Mouse (Mus musculus) heart, embryonic 10.5 days (tissue): ENCODE results near the gene Rtkn. TPM values are rescaled to one million over a fixed set of nuclear protein-coding genes. Genes with fewer than 3 reads are reported as not detected.
"Not testable (repeated sequence)": the region's sequence is repeated elsewhere in the genome, so short reads cannot be mapped to it uniquely, and the experiment has no call there.

Source experiments
- DNase-seq: peaks from one replicate; pipeline ENCODE4 v3.0.0-alpha.2; 2017; ENCODE audit warnings: low spot score
- H3K27ac ChIP-seq: fragments of 300-500 bp; sonication (generic); 2 replicates; pipeline ENCODE4 v1.5.1; 2016; ENCODE audit warnings: mild to moderate bottlenecking
- H3K27me3 ChIP-seq: fragments of 300-500 bp; sonication (generic); 2 replicates; pipeline ENCODE4 v1.6.1; 2016; ENCODE audit warnings: mild to moderate bottlenecking; ENCODE audit not compliant: poor library complexity, insufficient read depth, severe bottlenecking
- H3K36me3 ChIP-seq: fragments of 300-500 bp; sonication (generic); 2 replicates; pipeline ENCODE4 v1.6.1; 2016; ENCODE audit warnings: mild to moderate bottlenecking, moderate library complexity
- H3K4me1 ChIP-seq: fragments of 300-500 bp; sonication (generic); 2 replicates; pipeline ENCODE4 v1.6.1; 2016; ENCODE audit warnings: mild to moderate bottlenecking
- H3K4me3 ChIP-seq: fragments of 300-500 bp; sonication (generic); 2 replicates; pipeline ENCODE4 v1.5.1; 2016; ENCODE audit warnings: mild to moderate bottlenecking, moderate library complexity
- H3K9me3 ChIP-seq: fragments of 300-500 bp; sonication (generic); 2 replicates; pipeline ENCODE4 v1.6.1; 2016; ENCODE audit warnings: mild to moderate bottlenecking, moderate library complexity
- WGBS: fragments of 180-500 bp; shearing (Covaris S2); methylation state at CpG from one replicate; pipeline ENCODE4 v1.1.7; 2016; 5-methylcytosine and 5-hydroxymethylcytosine counted together
- polyA plus RNA-seq: library from polyadenylated mRNA; unstranded; fragments of >200 nt; fragmentation: Nextera tagmentation; extraction: Ambion mirVana; gene quantifications from 2 replicates; pipeline ENCODE4 v1.2.1, GENCODE M21; 2016

Gene Rtkn
- polyA plus RNA-seq, 1 experiment from 2014 or later, result 24.4 TPM

DNA sequence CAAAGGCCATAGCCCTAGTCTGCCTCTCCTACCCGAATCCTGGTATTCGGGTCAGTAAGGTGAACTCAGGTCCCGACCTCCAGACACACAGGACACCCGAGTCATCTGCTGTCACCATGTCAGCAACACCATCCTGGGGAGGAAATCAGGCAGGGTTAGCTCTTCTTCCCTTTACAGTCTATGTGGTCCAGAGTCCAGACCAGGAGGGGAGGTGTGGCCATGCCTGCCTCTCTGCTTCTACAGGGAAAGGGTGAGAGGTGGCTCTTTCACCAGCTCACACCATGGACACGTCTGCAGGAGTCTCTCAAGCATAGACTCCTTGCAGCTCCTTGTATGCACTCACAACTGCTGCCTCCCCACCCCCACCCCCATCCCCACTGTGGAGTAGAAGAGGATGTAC, 18.2 kb downstream of the Rtkn start:
- H3K9me3 ChIP-seq, result no peaks in the 10 kb centered on the region
- H3K4me3 ChIP-seq, result no peak overlapping the region
- H3K27me3 ChIP-seq, result peaks cover 24% of the 10 kb centered on the region; the same call in 1 of the 2 replicates
- 70% methylated on average over 5 of the region's 5 CpGs for WGBS
- no peak for DNase-seq
- no peak overlapping the region for H3K27ac ChIP-seq
- H3K4me1 ChIP-seq, result peaks cover 34% of the 10 kb centered on the region
- peaks cover 36% of the 10 kb centered on the region for H3K36me3 ChIP-seq

DNA sequence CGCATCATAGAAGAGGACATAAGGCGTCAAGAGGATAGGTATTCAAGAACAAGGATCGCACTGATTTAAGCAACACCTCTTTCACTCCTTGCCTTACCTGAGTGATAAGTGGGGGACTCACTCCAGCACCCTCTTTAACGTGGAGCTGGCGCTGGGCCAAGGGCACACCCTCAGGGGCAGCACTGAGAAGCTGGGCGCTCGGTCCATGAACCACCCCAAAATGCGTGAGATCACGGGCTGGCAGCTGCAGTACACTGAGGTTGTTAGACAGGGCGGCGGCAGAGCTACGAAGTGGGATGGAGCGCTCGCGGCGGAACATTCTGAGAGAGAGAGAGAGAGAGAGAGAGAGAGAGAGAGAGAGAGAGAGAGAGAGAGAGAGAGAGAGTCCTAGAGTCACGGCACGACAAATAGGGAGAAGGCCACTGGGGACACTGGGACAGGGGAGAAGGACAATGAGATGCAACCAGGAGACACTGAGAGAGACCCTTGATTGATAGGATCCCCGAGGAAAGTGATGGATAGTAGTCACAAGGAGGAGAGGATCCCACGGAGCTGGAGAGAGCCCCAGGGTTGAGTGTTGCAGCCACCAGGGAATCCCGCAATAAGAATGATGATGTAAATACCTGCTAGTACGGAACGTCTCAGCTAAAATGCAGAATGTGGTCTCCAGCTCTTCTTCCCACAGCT, 20.4 kb downstream of the Rtkn start:
- 8% methylated on average over 23 of the region's 23 CpGs for WGBS
- no peak for DNase-seq
- peaks cover 33% of the 10 kb centered on the region for H3K27me3 ChIP-seq

DNA sequence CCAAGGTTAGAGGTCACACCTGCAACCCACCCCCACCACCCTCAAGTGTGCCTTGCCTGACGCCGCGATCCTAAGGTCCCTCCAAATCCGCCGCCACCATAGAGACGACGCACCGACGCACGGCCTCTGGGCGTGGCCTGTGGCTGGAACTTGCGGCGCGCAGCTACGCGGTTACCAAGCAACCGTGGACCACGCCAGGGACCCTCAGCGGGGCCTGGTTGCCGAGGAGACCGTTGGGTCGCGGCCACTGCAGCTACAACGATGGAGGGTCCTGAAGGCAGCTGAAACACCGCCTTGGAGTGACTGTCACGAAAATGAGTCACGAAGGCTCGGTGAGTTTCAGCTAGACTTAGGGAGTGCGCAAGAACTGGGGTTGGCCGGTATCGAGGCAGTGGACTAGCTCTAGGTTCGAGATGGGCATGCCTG, 21.0 kb downstream of the Rtkn start, which contains the start of the genes Wdr54 and 1700003E16Rik:
TSS of gene Wdr54 (minus strand) at position 139 of the 426 bp plus-strand sequence.
TSS of gene 1700003E16Rik (plus strand) at position 146 of the 426 bp plus-strand sequence.
- DNase-seq, result peak; percentile 93
- 2% methylated on average over 32 of the region's 32 CpGs for WGBS
- Histone ChIP-seq H3K27me3 (peaks cover 39% of the 10 kb centered on the region), H3K4me3 (peak within 1 kb of the TSS; percentile 68), H3K36me3 (peaks cover 12% of the 10 kb centered on the region; the same call in 1 of the 2 replicates), H3K4me1 (peaks cover 27% of the 10 kb centered on the region), H3K9me3 (no peaks in the 10 kb centered on the region), H3K27ac (peak within 1 kb of the TSS; percentile 65)

More for the DNA sequence above, 20.4 kb downstream of the Rtkn start:
- H3K36me3 ChIP-seq, result peaks cover 15% of the 10 kb centered on the region; the same call in 1 of the 2 replicates
- peaks cover 31% of the 10 kb centered on the region for H3K4me1 ChIP-seq
- H3K27ac ChIP-seq, result peak overlapping the region; percentile 65
- H3K4me3 ChIP-seq, result peak overlapping the region; percentile 68
- H3K9me3 ChIP-seq, result no peaks in the 10 kb centered on the region

DNA sequence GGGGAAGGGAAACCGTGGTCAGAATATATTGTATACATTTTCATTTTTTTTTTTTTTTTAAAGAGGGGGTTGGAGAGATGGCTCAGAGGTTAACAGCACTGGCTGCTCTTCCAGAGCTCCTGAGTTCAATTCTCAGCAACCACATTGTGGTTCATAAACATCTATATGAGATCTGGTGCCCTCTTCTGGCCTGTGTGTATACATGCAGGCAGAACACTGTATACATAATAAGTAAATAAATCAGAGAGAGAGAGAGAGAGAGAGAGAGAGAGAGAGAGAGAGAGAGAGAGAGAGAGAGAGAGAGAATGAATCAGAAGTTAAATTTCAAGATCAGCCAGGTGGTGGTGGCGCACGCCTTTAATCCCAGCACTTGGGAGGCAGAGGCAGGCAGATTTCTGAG, 24.2 kb downstream of the Rtkn start:
- DNase-seq, H3K36me3 ChIP-seq, H3K4me3 ChIP-seq, H3K27ac ChIP-seq, H3K9me3 ChIP-seq: not testable (repeated sequence)
- 50% methylated on average over 3 of the region's 3 CpGs for WGBS
- H3K4me1 ChIP-seq, result peaks cover 32% of the 10 kb centered on the region
- H3K27me3 ChIP-seq, result peaks cover 52% of the 10 kb centered on the region

DNA sequence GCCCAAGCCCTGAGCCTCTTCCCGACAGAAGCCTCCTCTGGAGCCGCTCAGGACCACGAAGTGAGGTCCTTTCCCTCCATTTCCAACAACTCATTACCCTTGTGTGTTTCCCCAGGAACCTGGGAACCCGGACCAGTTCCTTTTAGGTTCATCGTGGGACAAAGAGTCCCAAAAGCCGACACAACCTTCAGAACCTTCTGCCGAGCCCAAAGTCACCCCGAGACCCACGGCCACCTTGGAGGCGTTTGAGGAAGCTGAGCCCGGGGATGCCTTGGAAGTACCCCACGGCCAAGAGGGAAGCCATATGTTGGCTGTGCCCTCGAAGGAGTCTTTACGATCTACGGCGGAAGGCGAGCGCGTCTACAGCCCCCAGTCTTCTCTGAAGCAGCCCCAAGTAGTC, 26.2 kb downstream of the Rtkn start:
- no peak for DNase-seq

DNA sequence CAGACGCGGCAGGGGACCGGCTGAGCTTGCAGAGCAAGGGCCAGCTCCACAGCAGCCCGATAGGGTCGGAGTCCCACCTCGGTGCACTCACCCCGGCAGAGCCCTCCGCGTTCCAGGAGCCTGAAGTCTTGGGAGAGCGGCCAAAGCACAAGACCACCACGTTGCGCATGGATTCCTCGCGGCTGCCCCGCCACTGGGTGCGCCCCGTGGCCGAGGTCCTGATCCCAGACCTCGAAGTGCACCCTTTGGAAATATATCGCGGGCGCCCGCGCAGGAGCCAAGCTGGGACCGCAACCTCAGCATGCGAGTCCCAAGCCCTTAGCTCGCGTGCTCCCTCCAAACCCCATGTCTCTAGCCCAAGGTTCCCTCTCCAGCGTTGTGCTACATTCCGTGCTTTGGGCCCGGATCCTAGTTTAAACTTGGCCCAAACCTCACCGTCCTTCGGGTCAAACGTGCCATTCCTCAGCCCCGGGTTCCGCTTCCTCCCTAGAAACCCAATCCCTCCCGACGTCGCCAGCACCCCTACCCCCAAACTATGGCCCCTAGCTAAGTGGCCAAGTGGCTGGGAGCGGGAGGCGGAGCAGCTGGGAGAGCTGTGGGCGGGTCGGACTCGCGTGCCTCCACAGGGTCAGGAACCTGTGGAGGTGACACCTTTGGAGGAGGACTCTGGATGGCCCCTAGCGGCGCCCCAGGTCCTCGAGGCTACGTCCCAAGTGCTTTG, 26.8 kb downstream of the Rtkn start:
- H3K36me3 ChIP-seq, result no peaks in the 10 kb centered on the region

More for the DNA sequence above, 26.2 kb downstream of the Rtkn start:
- Histone ChIP-seq H3K27me3 (peaks cover 38% of the 10 kb centered on the region), H3K9me3 (no peaks in the 10 kb centered on the region), H3K4me3 (peak overlapping the region; percentile 53), H3K36me3 (no peaks in the 10 kb centered on the region), H3K27ac (no peak overlapping the region; the same call in 1 of the 2 replicates), H3K4me1 (peaks cover 21% of the 10 kb centered on the region)
- 6% methylated on average over 19 of the region's 19 CpGs for WGBS

DNA sequence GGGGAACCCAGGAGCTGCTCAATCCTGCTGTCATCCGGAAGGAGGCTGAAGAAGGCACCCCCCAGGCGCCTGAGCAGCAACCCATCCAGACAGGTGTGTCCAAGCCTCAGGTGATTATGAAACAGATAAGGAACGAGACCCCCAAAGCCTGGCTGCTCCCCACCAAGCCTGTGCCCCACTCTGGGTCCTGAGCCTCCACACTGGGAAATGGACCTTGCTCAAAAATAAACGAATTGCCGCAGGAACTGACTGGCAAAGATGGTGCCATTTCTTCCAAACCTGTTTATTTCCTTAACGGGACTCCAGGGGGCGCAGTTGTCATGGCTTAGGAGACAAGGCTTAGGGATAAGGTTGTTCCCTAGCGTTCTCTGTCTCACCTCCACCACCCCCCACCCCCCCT, 27.4 kb downstream of the Rtkn start:
- Histone ChIP-seq H3K9me3 (no peaks in the 10 kb centered on the region), H3K27me3 (peaks cover 32% of the 10 kb centered on the region), H3K4me3 (peak overlapping the region; percentile 53), H3K27ac (peak overlapping the region; percentile 42; the same call in 1 of the 2 replicates), H3K4me1 (peaks cover 30% of the 10 kb centered on the region), H3K36me3 (no peaks in the 10 kb centered on the region)
- under 1% methylated on average over 8 of the region's 8 CpGs for WGBS
- DNase-seq, result peak; percentile 80

More for the DNA sequence above, 26.8 kb downstream of the Rtkn start:
- peak; percentile 79 for DNase-seq
- Histone ChIP-seq H3K27ac (peak overlapping the region; percentile 42; the same call in 1 of the 2 replicates), H3K27me3 (peaks cover 36% of the 10 kb centered on the region), H3K4me3 (peak overlapping the region; percentile 53), H3K9me3 (no peaks in the 10 kb centered on the region), H3K4me1 (peaks cover 25% of the 10 kb centered on the region)
- under 1% methylated on average over 49 of the region's 49 CpGs for WGBS

DNA sequence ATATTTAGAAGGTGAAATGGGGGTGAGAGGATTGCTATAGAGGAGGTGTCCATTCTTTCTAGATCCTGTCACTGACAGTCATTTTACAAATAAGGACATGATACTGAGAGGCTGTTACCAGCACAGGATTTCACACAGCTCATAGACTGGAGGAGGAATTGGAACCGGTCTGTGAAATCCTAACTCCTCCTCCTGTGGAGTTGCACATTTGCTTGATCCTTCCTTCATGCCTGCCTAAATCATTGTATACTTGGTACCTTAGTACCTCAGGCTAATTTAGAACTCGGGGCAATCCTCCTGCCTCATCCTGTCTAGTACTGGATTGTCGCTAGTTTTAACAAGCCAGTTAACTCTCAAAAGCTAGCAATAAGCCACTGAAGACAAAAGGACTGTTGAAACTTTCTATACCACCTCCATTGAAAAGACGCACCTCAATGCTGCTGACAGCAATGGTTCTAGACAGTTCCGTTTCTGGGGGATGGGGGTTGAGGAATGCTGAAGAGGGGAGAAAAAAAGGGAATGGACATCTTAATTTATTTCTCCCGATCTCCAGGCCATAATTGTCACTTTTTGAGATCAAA, 29.9 kb downstream of the Rtkn start:
- Histone ChIP-seq H3K27me3 (peaks cover 28% of the 10 kb centered on the region), H3K27ac (peak overlapping the region; percentile 99), H3K4me3 (peak overlapping the region; percentile 95), H3K4me1 (peaks cover 36% of the 10 kb centered on the region), H3K36me3 (no peaks in the 10 kb centered on the region), H3K9me3 (no peaks in the 10 kb centered on the region)
- 7% methylated on average over 6 of the region's 6 CpGs for WGBS
- no peak for DNase-seq

DNA sequence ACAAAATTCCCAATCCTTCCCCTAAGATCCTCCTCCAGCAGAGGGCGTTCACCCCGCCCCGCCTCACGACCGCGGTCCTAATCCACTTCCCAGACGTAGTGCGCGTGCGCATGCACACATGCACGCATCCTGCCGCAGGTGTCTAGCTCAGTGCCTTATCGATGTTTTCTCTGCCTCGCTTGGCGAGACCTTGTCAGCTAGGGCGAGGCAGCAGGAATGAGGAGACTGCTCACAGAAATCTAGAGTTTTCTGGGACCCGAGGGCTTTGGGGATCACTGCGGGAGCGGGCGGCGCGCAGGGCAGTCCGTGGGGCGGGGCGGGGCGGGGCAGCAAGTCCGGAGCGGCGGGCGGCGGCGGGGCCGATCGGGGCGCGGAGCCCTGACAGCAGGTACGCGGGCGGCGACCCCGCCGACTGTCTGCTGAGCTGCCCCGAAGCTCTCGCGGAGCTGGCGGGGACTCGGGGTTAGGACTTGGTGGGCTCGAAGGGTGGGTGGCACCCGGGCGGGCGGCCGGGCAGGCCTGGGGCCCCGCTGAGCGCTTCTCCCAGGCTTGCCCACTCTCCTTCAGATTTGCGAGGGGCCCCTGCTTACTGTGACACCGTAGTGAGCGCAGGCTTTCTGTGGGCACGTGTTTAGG, 30.5 kb downstream of the Rtkn start, which contains the start of gene Dctn1:
TSS of gene Dctn1 (plus strand) at position 314 of the 636 bp plus-strand sequence.
- WGBS, result under 1% methylated on average over 57 of the region's 58 CpGs
- Histone ChIP-seq H3K4me3 (peak within 1 kb of the TSS; percentile 95), H3K27ac (peak within 1 kb of the TSS; percentile 99), H3K36me3 (no peaks in the 10 kb centered on the region), H3K27me3 (peaks cover 22% of the 10 kb centered on the region), H3K4me1 (peaks cover 36% of the 10 kb centered on the region), H3K9me3 (no peaks in the 10 kb centered on the region)
- peak; percentile 96 for DNase-seq

DNA sequence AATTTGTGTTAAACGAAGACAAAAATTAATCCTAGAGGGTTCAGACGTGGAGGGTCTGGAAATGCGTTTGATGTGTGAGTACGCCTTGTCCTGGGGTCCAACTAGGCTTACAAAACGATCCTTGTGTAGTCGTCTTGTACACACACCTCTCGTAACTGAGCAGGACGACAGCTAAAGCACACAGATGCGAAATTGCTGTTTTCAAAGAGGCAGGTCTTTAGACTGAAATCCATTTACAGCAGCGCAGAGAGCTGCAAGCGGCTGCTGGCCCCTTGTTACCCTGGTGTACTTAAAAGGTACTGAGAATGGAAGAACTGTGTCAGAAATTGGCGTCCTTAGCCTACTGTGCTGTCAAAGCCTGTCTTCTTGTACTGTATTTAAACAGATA, 31.0 kb downstream of the Rtkn start:
- H3K9me3 ChIP-seq, result no peaks in the 10 kb centered on the region
- 1% methylated on average over 12 of the region's 12 CpGs for WGBS
- peaks cover 17% of the 10 kb centered on the region for H3K27me3 ChIP-seq
- H3K4me3 ChIP-seq, result peak overlapping the region; percentile 95
- H3K27ac ChIP-seq, result peak overlapping the region; percentile 99
- H3K4me1 ChIP-seq, result peaks cover 34% of the 10 kb centered on the region
- no peak for DNase-seq
- H3K36me3 ChIP-seq, result no peaks in the 10 kb centered on the region

DNA sequence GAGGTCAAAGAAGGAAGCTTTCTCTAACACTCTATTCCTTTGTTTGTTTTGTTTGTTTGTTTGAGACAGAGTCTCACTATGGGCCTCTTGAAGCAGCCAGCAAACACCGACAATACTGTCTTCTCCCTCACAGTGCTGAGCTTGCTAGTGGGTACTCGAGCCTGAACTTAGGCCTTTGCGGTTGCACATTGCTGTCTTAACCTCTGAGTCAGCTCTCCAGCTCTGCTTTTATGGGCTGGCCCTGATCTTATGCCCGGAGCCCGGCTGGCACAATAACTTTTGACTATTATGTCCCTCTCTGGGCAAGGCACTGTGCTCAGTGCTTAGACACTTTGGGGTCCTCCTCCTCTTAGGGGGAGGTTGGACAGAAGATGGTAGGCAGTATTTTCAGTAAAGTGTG, 34.6 kb downstream of the Rtkn start:
- Histone ChIP-seq H3K4me3 (no peak overlapping the region), H3K27me3 (no peaks in the 10 kb centered on the region), H3K36me3 (no peaks in the 10 kb centered on the region), H3K4me1 (peaks cover 37% of the 10 kb centered on the region), H3K9me3 (no peaks in the 10 kb centered on the region), H3K27ac (no peak overlapping the region)
- WGBS, result 84% methylated on average over 5 of the region's 5 CpGs
- no peak for DNase-seq

DNA sequence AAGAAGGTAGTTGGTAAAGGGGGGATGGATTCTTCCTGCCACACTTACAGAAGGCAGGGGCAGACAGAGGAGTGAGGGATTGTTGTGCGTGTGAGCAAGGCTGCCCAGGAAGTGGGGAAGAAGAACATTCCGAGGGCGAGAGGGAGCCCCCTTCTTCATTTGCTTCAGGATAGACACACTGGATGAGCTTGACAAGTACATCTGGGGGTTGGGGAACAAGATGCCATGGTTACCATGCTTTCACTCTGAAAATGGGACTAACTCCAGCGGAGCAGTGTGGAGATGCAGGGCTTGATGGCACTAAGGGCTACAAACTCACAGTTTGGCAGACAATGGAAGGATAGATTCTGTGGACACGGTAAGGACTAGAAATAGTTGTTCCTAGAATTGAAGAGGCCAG, 35.8 kb downstream of the Rtkn start:
- Histone ChIP-seq H3K27ac (no peak overlapping the region), H3K36me3 (peaks cover under 1% of the 10 kb centered on the region; the same call in 1 of the 2 replicates), H3K4me1 (peaks cover 37% of the 10 kb centered on the region), H3K9me3 (no peaks in the 10 kb centered on the region), H3K27me3 (no peaks in the 10 kb centered on the region), H3K4me3 (no peak overlapping the region)
- 81% methylated on average over 5 of the region's 5 CpGs for WGBS
- no peak for DNase-seq
